Mouse (Mus musculus) liver, adult 2 months (tissue): ENCODE data around the gene Krt16. TPM values are rescaled to one million over a fixed set of nuclear protein-coding genes. Genes with fewer than 3 reads are reported as not detected.
A peak's percentile ranks its signal among the peaks of the same experiment; 100 is the strongest.

Experiments used
- DNase-seq: peaks from one replicate; pipeline ENCODE4 v3.0.0-alpha.2; 2011; ENCODE audit warnings: low read depth, low spot score; ENCODE audit errors: extremely low read depth
- H3K27ac ChIP-seq: fragments of 200-500 bp; replicated peaks from 2 replicates; pipeline ENCODE4 v1.5.1; 2012; ENCODE audit warnings: low read depth, mild to moderate bottlenecking, control low read depth, inconsistent platforms, low read length; ENCODE audit not compliant: insufficient read depth
- H3K27me3 ChIP-seq: fragments of 200-500 bp; 2 replicates; pipeline ENCODE4 v1.6.1; 2012; ENCODE audit warnings: mild to moderate bottlenecking, moderate library complexity, low read length, inconsistent platforms; ENCODE audit not compliant: control insufficient read depth, insufficient read depth
- H3K36me3 ChIP-seq: fragments of 200-500 bp; 2 replicates; pipeline ENCODE4 v1.6.1; 2012; ENCODE audit warnings: low read length, inconsistent platforms; ENCODE audit not compliant: control insufficient read depth, insufficient read depth
- H3K4me1 ChIP-seq: fragments of 200-500 bp; 2 replicates; pipeline ENCODE4 v1.6.1; 2011; ENCODE audit warnings: low read length; ENCODE audit not compliant: control insufficient read depth, insufficient read depth
- H3K4me3 ChIP-seq: fragments of 200-500 bp; 2 replicates; pipeline ENCODE4 v1.5.1; 2011; ENCODE audit warnings: low read depth, mild to moderate bottlenecking, control low read depth, low read length, moderate library complexity; ENCODE audit not compliant: insufficient read depth
- H3K79me2 ChIP-seq: fragments of 200-500 bp; 2 replicates; pipeline ENCODE4 v1.6.1; 2012; ENCODE audit warnings: inconsistent platforms, mild to moderate bottlenecking, low read length, moderate library complexity; ENCODE audit not compliant: control insufficient read depth, insufficient read depth
- H3K9ac ChIP-seq: fragments of 200-500 bp; 2 replicates; pipeline ENCODE4 v1.6.1; 2012; ENCODE audit warnings: low read depth, mild to moderate bottlenecking, control low read depth, inconsistent platforms, low read length
- CTCF ChIP-seq: fragments of 200-500 bp; IDR thresholded peaks from 2 replicates; pipeline ENCODE4 v1.5.1; 2011; ENCODE audit warnings: low read depth, low read length, control low read depth
- POLR2A ChIP-seq: fragments of 200-500 bp; IDR thresholded peaks from 2 replicates; pipeline ENCODE4 v1.6.1; 2011; ENCODE audit warnings: low read length, control low read depth; ENCODE audit not compliant: insufficient read depth; ENCODE audit errors: extremely low read depth
- WGBS: fragments of 180-500 bp; shearing (Covaris S2); methylation state at CpG from one replicate; pipeline ENCODE4 v1.1.7; 2018; 5-methylcytosine and 5-hydroxymethylcytosine counted together
- polyA plus RNA-seq: library from polyadenylated mRNA; depleted of rRNA; stranded (reverse); fragments of >200 nt; gene quantifications from 2 replicates; pipeline ENCODE4 v1.2.3, GENCODE M21; 2012; rRNA removed
- total RNA-seq: library from RNA; depleted of rRNA; stranded (reverse); fragments of >200 nt; gene quantifications from 2 replicates; pipeline ENCODE4 v1.2.3, GENCODE M21; 2014; rRNA removed

Krt16 gene
- total RNA-seq (not detected in 2 replicates), polyA plus RNA-seq (not detected in 2 replicates)

DNA sequence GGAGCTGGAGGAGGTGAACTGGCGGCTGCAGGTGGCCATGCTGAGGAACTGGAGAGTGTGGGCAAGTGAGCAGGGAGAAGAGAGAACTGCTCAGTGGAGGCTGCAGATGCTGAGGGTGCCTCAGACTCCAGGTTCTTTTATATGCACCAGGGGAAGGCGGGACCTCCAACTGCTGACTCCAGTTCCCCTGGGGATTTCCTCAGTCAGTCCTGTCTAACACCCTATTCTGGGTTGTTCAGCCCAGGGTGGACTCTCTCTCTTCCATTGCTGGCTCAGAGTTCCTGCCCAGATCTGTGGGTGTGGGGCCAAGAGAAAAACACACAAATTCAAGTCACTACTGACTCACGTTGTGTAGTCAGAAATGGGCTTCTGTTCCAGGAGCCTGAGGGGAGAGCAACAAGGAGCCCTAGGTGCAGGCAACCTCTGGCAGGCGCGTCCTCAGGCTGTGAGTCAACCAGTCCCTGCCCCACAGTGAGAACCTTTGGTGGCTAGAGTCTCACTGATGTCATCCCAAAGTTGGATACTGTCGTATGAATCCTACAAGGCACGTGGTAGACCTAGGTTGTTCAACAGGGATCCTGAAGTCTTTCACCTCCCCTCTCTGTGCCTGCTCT, at the start of gene Krt16:
Gene Krt16 (minus strand): TSS at position 51 of the 614 bp plus-strand sequence.
- H3K79me2 ChIP-seq: no peaks in the 10 kb centered on the region

DNA sequence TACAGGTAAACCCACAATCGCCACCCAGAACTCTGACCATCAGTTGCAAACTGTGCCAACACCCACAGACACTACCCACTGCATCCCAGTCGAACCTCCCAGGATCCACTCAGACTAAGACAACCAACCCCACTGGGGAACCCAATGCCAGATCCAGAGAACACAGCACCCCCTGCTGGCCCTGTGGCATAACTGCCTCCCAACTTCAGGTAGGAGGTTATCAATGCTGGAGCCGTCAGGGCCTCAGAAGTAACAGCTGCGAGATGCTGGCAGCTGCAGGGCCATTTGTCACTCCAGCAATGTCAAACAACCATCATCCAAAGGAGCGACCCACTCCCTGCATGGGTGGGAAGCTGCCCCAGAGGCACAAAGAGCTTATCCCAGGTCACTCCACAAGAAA, 49.1 kb upstream of the Krt16 start:
- no peaks in the 10 kb centered on the region for H3K79me2 ChIP-seq
- no peaks in the 10 kb centered on the region for H3K36me3 ChIP-seq
- no peak for DNase-seq
- no peaks in the 10 kb centered on the region for H3K4me1 ChIP-seq
- H3K27ac ChIP-seq: no peak overlapping the region
- H3K4me3 ChIP-seq: no peak overlapping the region
- no peaks in the 10 kb centered on the region for H3K27me3 ChIP-seq
- no peak for TF ChIP-seq POLR2A
- peak; percentile 79 for TF ChIP-seq CTCF
- no peak overlapping the region for H3K9ac ChIP-seq
- 35% methylated on average over 5 of the region's 5 CpGs for WGBS

More for the DNA sequence above, at the start of gene Krt16:
- Histone ChIP-seq H3K9ac (no peak within 1 kb of the TSS), H3K27ac (no peak within 1 kb of the TSS), H3K36me3 (no peaks in the 10 kb centered on the region), H3K4me3 (no peak within 1 kb of the TSS), H3K27me3 (no peaks in the 10 kb centered on the region), H3K4me1 (no peaks in the 10 kb centered on the region)
- no peak for TF ChIP-seq POLR2A
- TF ChIP-seq CTCF: no peak
- 74% methylated on average over 7 of the region's 7 CpGs for WGBS
- no peak for DNase-seq

DNA sequence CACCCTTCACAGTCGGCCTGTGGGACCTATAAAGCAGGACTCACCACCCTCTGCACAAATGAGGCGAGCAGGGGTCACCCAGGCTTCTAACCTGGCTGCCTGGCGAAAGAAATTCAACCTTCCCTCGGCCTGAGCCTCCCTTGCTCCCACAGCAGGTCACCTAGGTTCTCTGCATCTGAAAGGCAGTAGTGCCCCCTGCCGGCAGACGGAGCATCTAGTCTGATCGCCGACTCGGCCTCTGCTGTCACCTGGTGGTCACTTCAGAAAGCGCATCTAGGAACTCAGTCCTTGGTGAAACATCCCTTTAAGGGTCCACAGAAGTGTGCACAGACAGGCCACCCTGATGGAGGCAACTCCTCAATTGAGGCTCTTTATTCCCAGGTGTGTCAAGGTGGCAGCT, 46.6 kb upstream of the Krt16 start:
- Histone ChIP-seq H3K36me3 (no peaks in the 10 kb centered on the region), H3K4me1 (no peaks in the 10 kb centered on the region), H3K4me3 (no peak overlapping the region), H3K27ac (no peak overlapping the region), H3K79me2 (no peaks in the 10 kb centered on the region), H3K9ac (no peak overlapping the region), H3K27me3 (no peaks in the 10 kb centered on the region)
- peak; percentile 50 for DNase-seq
- WGBS: 5% methylated on average over 10 of the region's 10 CpGs
- TF ChIP-seq CTCF (peak; percentile 100), POLR2A (no peak)

DNA sequence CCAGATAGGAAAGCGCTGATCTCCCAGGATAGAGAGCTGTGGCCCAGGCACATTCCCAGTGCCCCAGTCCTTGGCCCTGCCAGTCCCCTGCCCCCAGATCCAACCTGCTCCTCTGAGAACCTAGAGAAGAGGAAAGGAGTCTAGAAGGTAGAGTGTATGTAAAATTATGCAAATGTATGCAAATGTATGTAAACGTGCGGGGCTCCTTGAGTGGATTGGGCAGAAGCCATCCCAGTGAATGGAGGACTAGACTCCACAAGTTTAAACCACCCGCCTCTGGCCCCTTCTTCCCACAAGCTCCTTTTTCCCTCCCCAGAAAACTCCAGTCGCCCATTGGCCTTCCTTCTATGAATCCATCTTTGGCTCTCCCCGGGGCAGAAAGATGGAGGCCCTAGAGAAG, 44.2 kb upstream of the Krt16 start:
- H3K36me3 ChIP-seq: no peaks in the 10 kb centered on the region
- H3K4me3 ChIP-seq: no peak overlapping the region
- WGBS: 68% methylated on average over 6 of the region's 6 CpGs
- H3K9ac ChIP-seq: no peak overlapping the region
- H3K27ac ChIP-seq: no peak overlapping the region
- H3K79me2 ChIP-seq: no peaks in the 10 kb centered on the region
- no peaks in the 10 kb centered on the region for H3K4me1 ChIP-seq
- TF ChIP-seq POLR2A: no peak
- no peak for TF ChIP-seq CTCF
- DNase-seq: no peak
- no peaks in the 10 kb centered on the region for H3K27me3 ChIP-seq

DNA sequence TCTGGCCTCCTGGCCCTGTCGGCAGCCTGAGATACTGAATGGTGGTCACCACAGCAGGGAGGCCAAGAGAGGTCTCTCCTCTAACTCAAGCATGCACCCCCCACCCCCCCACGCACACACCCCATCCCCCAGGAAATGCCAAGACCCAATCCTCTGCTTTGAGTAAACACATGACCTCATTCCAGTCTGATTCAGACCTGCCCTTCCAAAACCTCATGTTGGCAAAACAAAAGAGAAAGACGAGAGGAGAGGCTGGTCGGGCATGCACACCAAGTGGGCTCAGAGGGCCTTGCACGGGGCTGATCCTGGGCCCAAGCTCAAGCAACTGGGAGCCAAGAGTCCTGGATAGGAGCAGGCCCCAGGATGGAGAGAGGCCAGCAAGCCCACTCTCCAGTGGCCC, 41.5 kb upstream of the Krt16 start:
- Histone ChIP-seq H3K27me3 (no peaks in the 10 kb centered on the region), H3K79me2 (no peaks in the 10 kb centered on the region), H3K27ac (peak overlapping the region; percentile 45; the same call in 1 of the 2 replicates), H3K4me3 (no peak overlapping the region), H3K36me3 (no peaks in the 10 kb centered on the region), H3K4me1 (no peaks in the 10 kb centered on the region), H3K9ac (no peak overlapping the region)
- WGBS: 64% methylated on average over 5 of the region's 5 CpGs
- no peak for DNase-seq
- TF ChIP-seq CTCF: no peak
- TF ChIP-seq POLR2A: no peak

DNA sequence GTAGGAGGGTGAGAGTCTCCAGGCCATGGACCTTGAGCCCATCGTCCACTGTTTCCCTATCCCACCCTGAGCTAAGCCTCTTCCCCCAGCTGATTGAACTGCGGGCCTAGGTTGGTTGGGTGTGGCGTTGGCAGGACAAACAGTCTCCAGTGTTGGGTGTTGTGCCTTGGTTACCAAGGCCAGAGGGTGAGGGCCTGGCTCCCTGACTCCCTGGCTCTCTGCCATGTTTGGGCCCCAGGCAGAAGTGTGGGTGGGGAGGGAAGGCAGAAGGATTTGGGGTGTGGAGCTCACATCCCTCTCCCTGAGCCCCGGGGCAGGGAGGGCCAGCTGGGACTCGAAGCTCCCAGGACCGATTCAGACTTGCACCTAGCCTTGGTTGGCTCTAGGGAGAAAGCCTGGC, 40.2 kb upstream of the Krt16 start:
- Histone ChIP-seq H3K27ac (no peak overlapping the region), H3K27me3 (no peaks in the 10 kb centered on the region), H3K9ac (no peak overlapping the region), H3K36me3 (no peaks in the 10 kb centered on the region), H3K4me1 (no peaks in the 10 kb centered on the region), H3K79me2 (no peaks in the 10 kb centered on the region), H3K4me3 (no peak overlapping the region)
- 83% methylated on average over 6 of the region's 6 CpGs for WGBS
- DNase-seq: no peak
- no peak for TF ChIP-seq POLR2A
- no peak for TF ChIP-seq CTCF
